Mouse (Mus musculus) kidney, embryonic 16.5 days (tissue): Measurements from ENCODE around the gene Gm5640. TPM values are rescaled to one million over a fixed set of nuclear protein-coding genes. Genes with fewer than 3 reads are reported as not detected.
"Not testable (repeated sequence)": the region's sequence is repeated elsewhere in the genome, so short reads cannot be mapped to it uniquely, and the experiment has no call there.

Experiments used
- ATAC-seq: fragments of 200-750 bp; cut with Nextera tagmentation; 2 replicates; pipeline ENCODE4 v1.8.0; 2017; ENCODE audit warnings: moderate TSS enrichment; ENCODE audit not compliant: low FRiP score, low TSS enrichment
- H3K27ac ChIP-seq: fragments of 300-500 bp; sonication (generic); 2 replicates; pipeline ENCODE4 v1.5.1; 2014; ENCODE audit warnings: low read length
- H3K27me3 ChIP-seq: fragments of 300-500 bp; sonication (generic); 2 replicates; pipeline ENCODE4 v1.6.1; 2014; ENCODE audit warnings: low read length, control low read depth, mixed read lengths; ENCODE audit not compliant: insufficient read depth
- H3K36me3 ChIP-seq: fragments of 300-500 bp; sonication (generic); 2 replicates; pipeline ENCODE4 v1.6.1; 2014; ENCODE audit warnings: low read length, control low read depth, mixed read lengths; ENCODE audit not compliant: insufficient read depth
- H3K4me1 ChIP-seq: fragments of 300-500 bp; sonication (generic); 2 replicates; pipeline ENCODE4 v1.6.1; 2014; ENCODE audit warnings: low read length, control low read depth, mixed read lengths; ENCODE audit not compliant: insufficient read depth
- H3K4me2 ChIP-seq: fragments of 300-500 bp; sonication (generic); replicated peaks from 2 replicates; pipeline ENCODE4 v1.6.1; 2014; ENCODE audit warnings: low read depth, low read length
- H3K4me3 ChIP-seq: fragments of 300-500 bp; sonication (generic); 2 replicates; pipeline ENCODE4 v1.5.1; 2014; ENCODE audit warnings: mild to moderate bottlenecking, low read length
- H3K9ac ChIP-seq: fragments of 300-500 bp; sonication (generic); replicated peaks from 2 replicates; pipeline ENCODE4 v1.6.1; 2014; ENCODE audit warnings: low read length
- H3K9me3 ChIP-seq: fragments of 300-500 bp; sonication (generic); 2 replicates; pipeline ENCODE4 v1.6.1; 2016; ENCODE audit warnings: low read length, control low read depth
- WGBS: fragments of 180-500 bp; shearing (Covaris S2); extraction: QIAGEN DNeasy Blood & Tissue Kit; methylation state at CpG from one replicate; pipeline ENCODE4 v1.1.7; 2014; 5-methylcytosine and 5-hydroxymethylcytosine counted together
- polyA plus RNA-seq: library from polyadenylated mRNA; unstranded; fragments of >200 nt; fragmentation: Nextera tagmentation; extraction: Ambion mirVana; gene quantifications from 2 replicates; pipeline ENCODE4 v1.2.1, GENCODE M21; 2015

The Gm5640 gene
- polyA plus RNA-seq, result not detected in 2 replicates

GRCm38 (mm10) chrX:74645466-74646323, at the start of gene Gm5640:
Gm5640 (minus strand) TSS chrX:74645635.
- peak; percentile 35; the same call in 1 of the 2 replicates for ATAC-seq
- not testable (repeated sequence) for H3K27me3 ChIP-seq, H3K9ac ChIP-seq, H3K4me3 ChIP-seq, H3K27ac ChIP-seq, H3K36me3 ChIP-seq, H3K4me1 ChIP-seq, H3K9me3 ChIP-seq, H3K4me2 ChIP-seq
- WGBS, result 46% methylated on average over 3 of the region's 5 CpGs

GRCm38 (mm10) chrX:74646393-74646792, 958 bp upstream of the Gm5640 start:
- not testable (repeated sequence) for H3K27ac ChIP-seq, ATAC-seq, H3K9me3 ChIP-seq, H3K4me1 ChIP-seq, H3K27me3 ChIP-seq, H3K9ac ChIP-seq, H3K36me3 ChIP-seq, H3K4me2 ChIP-seq, H3K4me3 ChIP-seq
- WGBS, result no CpG with 5 or more reads among the region's 1 CpGs

- Histone ChIP-seq H3K4me1 (no peaks in the 10 kb centered on the region), H3K9ac (no peak within 1 kb of the TSS), H3K4me3 (no peak within 1 kb of the TSS), H3K4me2 (no peak within 1 kb of the TSS), H3K9me3 (no peaks in the 10 kb centered on the region), H3K27ac (no peak within 1 kb of the TSS), H3K27me3 (no peaks in the 10 kb centered on the region), H3K36me3 (no peaks in the 10 kb centered on the region)
- WGBS, result 82% methylated on average over 2 of the region's 2 CpGs
- no peak for ATAC-seq
These were observed 53.1 kb downstream of the Gm5640 start, which contains the start of gene Olfr1325 for GRCm38 (mm10) chrX:74592379-74592778. Olfr1325 (plus strand) TSS chrX:74592679.

Other genes with a start within 250 kb of the Gm5640 start
- gene G6pdx, start 216.4 kb downstream of the Gm5640 start, polyA plus RNA-seq, result 53.6 and 54.4 TPM in 2 replicates
- gene Gm6880, start 164.2 kb downstream of the Gm5640 start, polyA plus RNA-seq, result not detected in 2 replicates
- not detected in 2 replicates for gene Olfr1326-ps1, start 70.7 kb downstream of the Gm5640 start, polyA plus RNA-seq
- gene Olfr1325, start 53.0 kb downstream of the Gm5640 start, polyA plus RNA-seq, result not detected in 2 replicates
- not detected in 2 replicates for gene Gm6890, start 95.3 kb upstream of the Gm5640 start, polyA plus RNA-seq
- gene Gm5936, start 191.6 kb upstream of the Gm5640 start, polyA plus RNA-seq, result not detected in 2 replicates